Mouse (Mus musculus): ENCODE data around the gene Banp.

Gene Banp

GRCm38 (mm10) chr8:121927316-121927715, 22.2 kb upstream of the Banp start:
- DNase-seq, result peak; percentile 78

- DNase-seq, result no peak
Observed at GRCm38 (mm10) chr8:121930047-121930446, 19.5 kb upstream of the Banp start.

GRCm38 (mm10) chr8:121931571-121931970, 18.0 kb upstream of the Banp start:
- no peak for DNase-seq

- no peak for DNase-seq
Observed at GRCm38 (mm10) chr8:121932026-121932667, 17.4 kb upstream of the Banp start.

GRCm38 (mm10) chr8:121932668-121933520, 16.7 kb upstream of the Banp start:
- DNase-seq, result no peak

- peak; percentile 74 for DNase-seq
Observed at GRCm38 (mm10) chr8:121934506-121934905, 15.0 kb upstream of the Banp start.

- DNase-seq, result no peak
Observed at GRCm38 (mm10) chr8:121934923-121935322, 14.6 kb upstream of the Banp start.

GRCm38 (mm10) chr8:121935341-121936294, 13.9 kb upstream of the Banp start:
- peak; percentile 75 for DNase-seq

- DNase-seq, result peak; percentile 80
Observed at GRCm38 (mm10) chr8:121936391-121936790, 13.2 kb upstream of the Banp start.

- no peak for DNase-seq
Observed at GRCm38 (mm10) chr8:121938732-121939131, 10.8 kb upstream of the Banp start.

GRCm38 (mm10) chr8:121943057-121943540, 6.5 kb upstream of the Banp start:
- DNase-seq, result no peak

- no peak for DNase-seq
Observed at GRCm38 (mm10) chr8:121943716-121944115, 5.8 kb upstream of the Banp start.

- no peak for DNase-seq
Observed at GRCm38 (mm10) chr8:121944831-121945230, 4.7 kb upstream of the Banp start, which contains the start of gene Car5a. TSS of gene Car5a (minus strand) at chr8:121944904.

GRCm38 (mm10) chr8:121946351-121946750, 3.2 kb upstream of the Banp start:
- no peak for DNase-seq

- peak; percentile 18 for DNase-seq
Observed at GRCm38 (mm10) chr8:121947047-121947752, 2.4 kb upstream of the Banp start.

- DNase-seq, result peak; percentile 97
Observed at GRCm38 (mm10) chr8:121947753-121948141, 1.8 kb upstream of the Banp start.

GRCm38 (mm10) chr8:121948321-121949145, 1.0 kb upstream of the Banp start:
- DNase-seq, result peak; percentile 33

GRCm38 (mm10) chr8:121949941-121950748, 595 bp downstream of the Banp start:
- DNase-seq, result peak; percentile 98

GRCm38 (mm10) chr8:121950749-121951655, 1.5 kb downstream of the Banp start:
- peak; percentile 81 for DNase-seq

Measured in lung, postnatal 10 days (tissue).